Mouse (Mus musculus): ENCODE measurements around the gene Tubgcp5. TPM values are rescaled to one million over a fixed set of nuclear protein-coding genes. Genes with fewer than 3 reads are reported as not detected.
"Not testable (repeated sequence)": the region's sequence is repeated elsewhere in the genome, so short reads cannot be mapped to it uniquely, and the experiment has no call there.

Gene Tubgcp5
- total RNA-seq (2021) = 10 to 100 TPM; 30.3 to 30.9 TPM

GRCm38 (mm10) chr7:55793952-55794603 is at the start of gene Tubgcp5:
TSS of gene Tubgcp5 (plus strand) at chr7:55794154.
- peak; percentile 93 to 95 for DNase-seq

DNA sequence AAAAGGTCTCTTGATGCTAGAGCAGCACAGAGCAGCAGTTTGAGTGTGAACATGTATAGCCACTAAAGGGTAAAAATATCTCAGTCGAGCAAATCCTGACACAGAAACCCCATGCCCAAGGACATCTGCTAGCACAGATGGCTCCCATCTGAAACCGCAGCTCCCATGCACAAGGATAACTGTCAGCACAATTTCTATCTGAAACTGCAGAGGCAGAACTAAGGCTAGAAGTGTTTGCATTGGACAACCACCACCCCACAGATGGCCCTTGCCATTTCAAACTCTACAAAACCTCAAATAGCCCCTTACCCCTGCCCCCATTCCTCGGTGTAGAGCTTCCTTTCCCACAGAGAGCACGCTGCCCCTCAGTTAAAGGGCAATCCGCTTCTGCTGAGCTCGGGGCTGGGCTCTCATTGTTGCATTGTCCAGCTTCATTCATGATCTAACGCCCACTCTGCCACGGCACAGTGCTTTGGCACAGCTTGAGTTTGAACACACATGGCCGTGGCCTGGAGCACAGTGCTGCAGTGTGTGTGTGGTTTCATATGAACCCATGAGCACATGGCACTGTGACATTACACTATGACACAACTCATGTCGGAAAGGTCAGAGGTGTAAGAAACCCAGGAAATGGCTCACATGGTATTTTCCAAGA is 49.3 kb upstream of the Tubgcp5 start:
- DNase-seq = peak; percentile 77 to 82

DNA sequence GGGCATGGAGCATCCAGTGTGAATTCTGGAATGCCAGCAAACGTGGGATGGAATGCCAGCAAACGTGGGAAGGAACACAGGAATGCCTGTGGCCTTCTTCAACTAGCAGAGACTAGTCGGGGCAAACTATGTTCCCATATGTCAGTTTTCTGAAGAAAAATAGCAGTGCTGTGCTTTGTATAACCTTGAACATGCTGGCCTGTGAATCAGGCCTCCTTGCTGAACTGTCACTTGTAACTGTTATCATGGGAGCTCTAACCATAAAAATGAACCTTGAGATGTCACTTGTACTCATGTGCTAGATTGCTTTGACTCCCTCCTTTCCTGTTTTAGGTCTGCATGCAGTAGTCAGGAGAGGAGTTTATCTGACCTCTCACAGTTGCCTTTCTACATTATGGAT is 43.1 kb upstream of the Tubgcp5 start:
- no peak for DNase-seq

DNA sequence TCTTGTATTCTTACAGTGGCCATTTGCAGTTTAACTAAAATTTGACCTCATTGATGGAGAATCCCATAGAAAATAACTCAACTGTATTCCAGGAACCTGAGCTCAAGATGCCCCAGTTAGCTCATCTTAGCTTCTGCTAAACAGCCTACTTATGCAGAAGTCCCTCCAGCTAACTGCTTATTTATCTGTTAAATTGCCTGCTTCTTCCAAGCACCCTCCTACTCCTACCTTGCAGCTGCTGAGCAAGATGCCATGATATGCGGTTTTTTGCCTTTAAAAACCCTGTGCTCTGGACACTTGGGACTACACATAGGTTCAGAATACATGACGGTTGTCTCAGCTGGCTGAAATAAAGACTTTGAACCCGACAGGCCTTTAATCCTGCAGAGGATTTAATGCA is 34.6 kb upstream of the Tubgcp5 start:
- no peak for DNase-seq

- no peak for DNase-seq
These were observed 26.0 kb upstream of the Tubgcp5 start, which contains the start of gene Siglech for GRCm38 (mm10) chr7:55767926-55768325. TSS of gene Siglech (plus strand) at chr7:55768178.

DNA sequence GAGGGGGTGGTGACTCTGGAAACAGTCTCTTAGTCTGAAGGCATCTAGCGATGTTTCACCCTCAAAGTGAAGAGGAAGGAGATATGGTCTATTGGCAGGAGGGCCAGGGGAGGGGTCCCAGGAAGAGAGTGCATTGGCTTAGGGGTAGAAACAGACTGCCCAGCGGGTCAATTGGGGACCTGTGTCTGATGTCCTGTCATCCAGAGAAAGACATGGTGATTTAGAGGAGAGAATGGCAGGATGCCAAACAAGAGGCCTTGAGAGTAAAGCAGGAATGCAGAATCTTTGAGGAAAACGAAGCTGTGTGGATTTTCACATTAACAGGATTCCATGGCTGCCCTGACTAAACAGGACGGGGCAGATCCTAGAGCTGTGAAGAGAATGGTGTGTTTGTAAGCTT is 13.9 kb upstream of the Tubgcp5 start:
- DNase-seq = no peak

DNA sequence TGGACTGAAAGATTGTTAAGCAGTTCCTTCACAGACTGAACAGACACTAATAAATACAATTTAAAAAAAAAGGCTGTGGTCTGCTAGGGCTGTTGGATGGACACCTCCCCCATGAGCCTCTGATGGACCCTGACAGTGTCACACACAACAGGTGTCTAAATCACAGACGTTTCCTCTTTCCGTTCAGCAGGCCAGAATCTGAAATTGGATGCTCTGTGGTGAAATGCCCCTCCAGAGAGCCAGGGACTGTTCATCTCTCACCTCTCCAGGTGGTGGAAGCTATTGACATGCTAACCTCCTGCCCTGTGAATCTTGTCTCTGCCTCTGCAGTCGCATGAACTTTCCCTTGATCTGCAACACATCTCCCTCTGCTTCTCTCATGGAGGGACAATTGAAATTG is 11.5 kb upstream of the Tubgcp5 start:
- DNase-seq = no peak

GRCm38 (mm10) chr7:55784580-55784979 is 9.4 kb upstream of the Tubgcp5 start:
- no peak for DNase-seq

DNA sequence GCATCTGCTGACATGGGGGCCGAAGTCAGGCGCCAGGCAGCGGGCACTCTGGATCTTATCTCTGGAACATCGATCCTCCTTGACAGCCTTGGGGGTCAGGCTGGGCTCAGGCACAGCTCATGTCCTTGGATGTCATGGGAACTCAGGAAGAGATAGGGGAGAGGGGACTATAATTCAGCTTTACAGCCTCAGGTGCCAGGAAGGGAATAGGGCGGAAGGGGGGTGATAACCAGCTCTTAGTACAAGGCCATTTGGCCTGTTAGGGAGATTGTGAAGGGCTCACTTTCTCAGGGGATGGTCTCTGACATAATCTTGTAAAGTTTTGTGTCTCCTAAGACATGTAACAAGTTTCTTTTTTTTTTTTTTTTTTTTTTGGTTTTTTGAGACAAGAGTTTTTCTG is 3.4 kb upstream of the Tubgcp5 start:
- not testable (repeated sequence) for DNase-seq

- DNase-seq = no peak
These were observed 1.7 kb upstream of the Tubgcp5 start for GRCm38 (mm10) chr7:55792280-55792679.

DNA sequence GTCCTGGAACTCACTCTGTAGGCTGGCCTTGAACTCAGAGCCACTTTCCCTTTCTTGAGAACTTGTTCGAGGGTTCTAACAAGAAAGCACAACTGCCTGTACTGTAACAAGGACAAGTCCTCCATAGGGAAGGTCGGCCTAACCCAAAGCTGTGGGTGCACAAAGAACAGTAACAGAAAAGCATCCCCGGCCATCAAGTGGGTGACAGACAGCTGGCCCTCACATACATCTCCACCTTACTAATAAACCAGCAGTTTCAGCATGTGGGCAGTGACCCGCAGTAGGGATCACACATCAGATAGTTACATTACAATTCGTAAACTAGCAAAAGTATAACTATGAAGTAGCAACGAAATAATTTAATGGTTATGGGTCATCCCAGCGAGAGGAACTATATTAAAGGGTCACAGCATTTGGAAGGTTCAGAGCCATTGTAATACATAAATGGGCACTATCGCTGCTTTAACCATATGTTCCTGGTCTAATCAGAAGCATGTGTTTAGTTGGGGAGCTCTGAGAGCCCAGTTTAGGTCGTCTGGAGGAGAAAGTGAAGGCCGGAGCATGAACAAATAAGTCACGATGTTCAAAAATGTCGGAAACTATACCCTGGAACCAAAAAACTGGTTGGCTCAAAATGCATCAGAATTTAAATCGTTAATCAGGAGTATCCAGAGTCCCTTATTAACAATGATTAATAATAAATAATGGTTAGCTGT is 560 bp upstream of the Tubgcp5 start:
- DNase-seq = no peak

DNA sequence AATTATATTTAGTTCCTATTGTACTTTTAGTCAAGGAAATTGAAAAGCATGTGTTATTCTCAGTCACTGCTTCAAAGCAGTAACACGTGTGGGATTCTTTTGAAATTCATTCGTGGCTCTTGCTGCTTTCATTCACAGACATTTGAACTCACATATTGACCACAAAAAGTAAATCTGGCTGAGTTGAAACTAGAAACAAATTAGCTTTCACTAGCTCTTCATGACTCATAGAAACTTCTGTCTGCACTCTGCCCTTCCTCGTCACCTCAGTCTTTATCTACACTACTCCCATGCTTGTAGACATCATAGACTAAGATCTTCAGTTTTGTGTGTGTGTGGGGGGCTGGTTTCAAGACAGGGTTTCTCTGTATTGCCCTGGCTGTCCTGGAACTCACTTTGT is 6.0 kb downstream of the Tubgcp5 start:
- DNase-seq = no peak

- DNase-seq = no peak
These were observed 16.0 kb downstream of the Tubgcp5 start for GRCm38 (mm10) chr7:55809967-55810366.

DNA sequence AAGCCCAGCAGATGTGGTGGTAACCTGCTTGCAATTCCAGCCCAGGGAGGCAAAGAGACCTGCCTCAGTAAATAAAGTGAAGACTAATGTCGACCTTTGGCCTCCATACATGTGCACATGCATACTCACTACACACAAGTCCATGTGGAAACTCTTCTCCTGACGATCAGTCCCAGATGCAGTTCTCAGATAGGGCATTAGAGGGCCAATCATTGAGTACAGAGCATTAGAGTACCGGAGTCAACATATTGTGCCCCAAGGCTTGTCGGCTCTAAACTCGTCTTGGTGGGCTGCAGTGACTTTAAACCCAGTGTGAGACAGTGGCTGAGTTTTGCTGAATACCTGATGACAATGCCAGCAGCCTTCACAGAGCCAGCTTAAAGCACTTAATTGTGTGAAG is 30.5 kb downstream of the Tubgcp5 start:
- no peak for DNase-seq

DNA sequence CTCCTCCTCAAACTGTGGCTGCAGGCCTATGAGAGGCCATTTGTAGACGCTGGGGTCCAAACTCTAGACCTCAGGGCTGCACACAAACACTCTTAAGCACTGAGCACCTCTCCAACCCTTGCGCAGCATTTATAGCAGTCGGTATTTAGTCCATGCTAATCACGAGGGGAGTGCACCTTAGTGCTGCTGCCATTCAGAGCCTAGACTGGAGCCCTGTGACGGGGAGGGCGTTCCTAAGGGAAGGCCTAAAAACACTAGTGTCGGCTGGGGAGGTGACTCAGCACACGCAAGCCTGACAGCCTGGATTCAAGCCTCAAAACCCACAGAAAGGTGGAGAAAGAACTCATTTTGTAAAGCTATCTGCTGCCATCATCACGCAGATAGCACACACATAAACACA is 33.6 kb downstream of the Tubgcp5 start:
- no peak for DNase-seq

GRCm38 (mm10) chr7:55836877-55837276 is 42.9 kb downstream of the Tubgcp5 start:
- no peak for DNase-seq

- no peak for DNase-seq
These were observed 47.5 kb downstream of the Tubgcp5 start, which contains the start of gene Cyfip1 for GRCm38 (mm10) chr7:55841445-55841844. TSS of gene Cyfip1 (plus strand) at chr7:55841745.

GRCm38 (mm10) chr7:55841977-55842503 is 48.1 kb downstream of the Tubgcp5 start:
- peak; percentile 89 to 90 for DNase-seq

GRCm38 (mm10) chr7:55842504-55843152 is 48.7 kb downstream of the Tubgcp5 start:
- DNase-seq = peak; percentile 34 to 39

DNA sequence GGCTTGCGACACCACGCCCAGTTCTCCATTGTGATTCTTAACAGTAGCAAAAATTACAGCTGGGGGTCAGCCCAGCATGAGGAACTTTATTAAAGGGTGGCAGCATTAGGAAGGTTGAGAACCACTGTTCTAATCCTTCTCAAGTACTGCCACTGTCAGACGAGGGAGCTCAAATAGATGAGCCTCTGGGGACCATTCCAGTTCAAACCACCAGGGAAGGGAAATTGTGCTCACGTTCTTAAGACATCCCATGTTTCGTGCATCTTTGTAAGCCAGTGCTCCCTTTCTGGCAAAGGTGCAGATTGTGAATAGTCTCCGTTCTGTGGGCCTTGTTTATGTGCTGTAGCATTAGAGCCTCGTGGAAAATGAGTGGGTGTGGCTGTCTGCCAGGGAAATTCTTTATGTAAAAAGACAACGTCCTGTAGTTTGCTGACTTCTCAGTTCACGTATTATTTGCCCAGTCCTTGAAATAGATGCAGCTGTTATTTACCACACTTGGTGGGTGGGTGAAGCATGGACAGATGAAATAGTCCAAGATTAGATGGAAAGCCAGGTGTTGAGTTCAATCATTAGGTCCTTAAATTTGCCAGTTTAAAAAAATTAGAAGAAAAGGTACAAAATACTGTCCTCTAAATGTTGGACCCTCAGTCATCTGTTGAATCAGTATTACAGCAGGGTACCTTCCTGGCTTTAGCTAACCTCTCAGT is 52.8 kb downstream of the Tubgcp5 start:
- no peak for DNase-seq

DNA sequence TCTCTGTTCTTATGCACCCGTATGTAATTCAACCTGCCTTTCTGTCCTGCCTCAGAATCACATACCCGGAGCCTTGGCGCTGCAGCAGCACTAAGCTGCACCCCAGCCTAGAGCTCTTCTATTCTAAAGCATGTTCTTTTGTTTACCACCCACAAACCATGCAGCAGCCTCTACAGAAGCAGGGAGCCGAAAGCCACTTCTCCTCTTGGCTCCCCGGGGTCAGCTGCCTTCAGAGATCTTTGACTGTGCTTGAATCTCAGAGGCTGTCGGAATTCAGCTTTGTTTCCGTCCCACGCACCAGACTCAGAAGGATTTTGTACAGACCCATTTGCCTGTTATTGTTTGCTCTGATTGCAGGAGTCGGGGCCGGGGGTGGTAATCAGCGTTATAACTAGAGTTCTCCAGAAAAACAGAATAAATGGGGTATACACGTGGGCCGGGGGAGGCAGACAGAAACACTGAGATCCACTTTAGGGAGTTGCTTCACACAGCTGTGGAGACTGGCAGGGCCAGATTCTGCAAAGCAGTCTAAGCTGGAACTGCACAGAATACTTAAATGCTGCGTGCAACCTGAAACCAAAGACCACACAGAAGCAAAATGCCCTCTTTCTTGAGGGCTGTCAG is 56.1 kb downstream of the Tubgcp5 start:
- DNase-seq = peak; percentile 71 to 77

GRCm38 (mm10) chr7:55852787-55853186 is 58.8 kb downstream of the Tubgcp5 start:
- no peak for DNase-seq

All from layer of hippocampus, postnatal 36 days (tissue).